Mouse (Mus musculus) liver, embryonic 16.5 days (tissue): ENCODE data around the gene Zfp276. TPM values are rescaled to one million over a fixed set of nuclear protein-coding genes. Genes with fewer than 3 reads are reported as not detected.
"Not testable (repeated sequence)": the region's sequence is repeated elsewhere in the genome, so short reads cannot be mapped to it uniquely, and the experiment has no call there.

ENCODE experiments used
- ATAC-seq: fragments of 200-750 bp; cut with Nextera tagmentation; 2 replicates; pipeline ENCODE4 v1.8.0; 2017; ENCODE audit warnings: low read depth, mild to moderate bottlenecking, moderate number of reproducible peaks, moderate library complexity
- H3K27ac ChIP-seq: fragments of 300-500 bp; sonication (generic); 2 replicates; pipeline ENCODE4 v1.5.1; 2014; ENCODE audit warnings: mild to moderate bottlenecking, low read length
- H3K27me3 ChIP-seq: fragments of 300-500 bp; sonication (generic); 2 replicates; pipeline ENCODE4 v1.6.1; 2014; ENCODE audit warnings: low read depth, low read length, mixed read lengths; ENCODE audit not compliant: control insufficient read depth, insufficient read depth
- H3K36me3 ChIP-seq: fragments of 300-500 bp; sonication (generic); 2 replicates; pipeline ENCODE4 v1.6.1; 2014; ENCODE audit warnings: mild to moderate bottlenecking; ENCODE audit not compliant: control insufficient read depth, insufficient read depth
- H3K4me1 ChIP-seq: fragments of 300-500 bp; sonication (generic); 2 replicates; pipeline ENCODE4 v1.6.1; 2014; ENCODE audit warnings: low read depth, low read length, mixed read lengths; ENCODE audit not compliant: control insufficient read depth
- H3K4me2 ChIP-seq: fragments of 300-500 bp; sonication (generic); 2 replicates; pipeline ENCODE4 v1.6.1; 2014; ENCODE audit warnings: low read depth, low read length, mixed read lengths
- H3K4me3 ChIP-seq: fragments of 300-500 bp; sonication (generic); 2 replicates; pipeline ENCODE4 v1.5.1; 2014; ENCODE audit warnings: low read depth, mild to moderate bottlenecking, low read length
- H3K9ac ChIP-seq: fragments of 300-500 bp; sonication (generic); 2 replicates; pipeline ENCODE4 v1.6.1; 2014; ENCODE audit warnings: low read depth, low read length
- H3K9me3 ChIP-seq: fragments of 300-500 bp; sonication (generic); replicated peaks from 2 replicates; pipeline ENCODE4 v1.6.1; 2016; ENCODE audit warnings: low read length; ENCODE audit not compliant: control insufficient read depth
- WGBS: fragments of 180-500 bp; shearing (Covaris S2); extraction: QIAGEN DNeasy Blood & Tissue Kit; methylation state at CpG from one replicate; pipeline ENCODE4 v1.1.7; 2014; ENCODE audit not compliant: insufficient replicate concordance; 5-methylcytosine and 5-hydroxymethylcytosine counted together
- polyA plus RNA-seq: library from polyadenylated mRNA; unstranded; fragments of >200 nt; fragmentation: Nextera tagmentation; extraction: Ambion mirVana; gene quantifications from 2 replicates; pipeline ENCODE4 v1.2.1, GENCODE M21; 2015

Gene Zfp276
- polyA plus RNA-seq, 1 experiment from 2014 or later: 7.8 TPM

DNA sequence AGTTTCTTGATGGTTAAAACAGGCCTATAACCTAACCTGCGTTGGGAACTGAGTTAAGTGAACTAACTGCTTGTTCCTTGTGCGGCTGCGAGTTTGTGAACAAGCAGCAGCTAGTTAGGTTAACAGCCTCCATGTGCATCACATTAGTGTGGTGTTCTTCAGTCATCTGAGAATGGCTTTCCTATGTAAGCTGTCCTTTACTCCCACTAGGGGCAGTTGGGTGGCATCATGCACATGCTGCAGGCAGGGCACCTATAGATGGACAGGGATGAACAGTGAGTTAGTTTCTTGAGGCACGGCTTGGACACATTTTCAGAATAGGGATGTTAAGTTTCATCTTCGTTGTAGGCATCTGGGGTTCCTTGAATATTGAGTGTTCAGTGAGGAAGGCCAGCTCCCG is 1.2 kb downstream of the Zfp276 start:
- Histone ChIP-seq H3K4me1 (peaks cover 25% of the 10 kb centered on the region), H3K9ac (peak overlapping the region; percentile 97), H3K4me3 (peak overlapping the region; percentile 99), H3K9me3 (no peaks in the 10 kb centered on the region), H3K36me3 (peaks cover 19% of the 10 kb centered on the region), H3K4me2 (peak overlapping the region; percentile 96), H3K27me3 (no peaks in the 10 kb centered on the region), H3K27ac (no peak overlapping the region; the same call in 1 of the 2 replicates)
- WGBS: 58% methylated on average over 6 of the region's 6 CpGs
- ATAC-seq: no peak

DNA sequence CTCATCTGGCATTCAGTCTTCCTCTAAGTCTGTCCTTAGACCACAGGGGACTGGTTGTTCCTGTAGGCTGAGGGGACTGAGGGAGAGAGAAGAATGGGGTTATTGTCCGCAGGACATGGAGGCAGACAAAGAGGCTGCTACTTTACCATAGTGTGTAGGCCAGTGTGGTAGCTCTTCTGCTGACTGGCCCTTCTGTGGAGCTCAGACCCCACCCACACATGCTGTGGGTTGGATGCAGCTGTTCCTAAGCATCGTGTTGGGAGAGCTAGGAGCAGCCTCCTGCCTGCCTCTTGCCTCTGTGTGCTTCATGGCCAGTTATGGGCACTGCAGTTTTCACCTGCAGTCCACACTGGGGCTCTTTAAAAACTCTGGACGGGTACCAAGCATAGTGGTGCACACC is 3.1 kb downstream of the Zfp276 start:
- no peak for ATAC-seq
- Histone ChIP-seq H3K9me3 (no peaks in the 10 kb centered on the region), H3K4me1 (peaks cover 25% of the 10 kb centered on the region), H3K9ac (no peak overlapping the region), H3K27ac (no peak overlapping the region), H3K4me2 (no peak overlapping the region), H3K36me3 (peaks cover 12% of the 10 kb centered on the region), H3K27me3 (no peaks in the 10 kb centered on the region), H3K4me3 (no peak overlapping the region)
- 79% methylated on average over 3 of the region's 3 CpGs for WGBS

DNA sequence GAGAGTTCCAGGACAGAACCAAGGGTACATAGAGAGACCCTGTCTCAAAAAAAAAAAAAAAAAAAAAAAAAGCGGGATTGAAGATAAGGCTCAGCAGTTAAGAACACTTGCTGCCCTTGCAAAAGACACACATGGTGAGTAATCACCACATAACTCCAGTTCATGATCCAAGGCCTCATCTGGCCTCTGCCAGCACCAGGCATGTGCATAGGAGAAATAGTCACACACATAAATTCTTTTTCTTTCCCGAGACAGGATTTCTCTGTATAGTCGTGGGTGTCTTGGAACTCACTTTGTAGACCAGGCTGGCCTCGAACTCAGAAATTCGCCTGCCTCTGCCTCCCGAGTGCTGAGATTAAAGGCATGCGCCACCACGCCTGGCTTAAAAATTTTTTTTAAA is 3.6 kb downstream of the Zfp276 start:
- not testable (repeated sequence) for H3K27me3 ChIP-seq, H3K27ac ChIP-seq, H3K9me3 ChIP-seq, ATAC-seq, H3K4me3 ChIP-seq, H3K9ac ChIP-seq, H3K4me2 ChIP-seq
- 84% methylated on average over 8 of the region's 8 CpGs for WGBS
- Histone ChIP-seq H3K36me3 (peaks cover 12% of the 10 kb centered on the region), H3K4me1 (peaks cover 22% of the 10 kb centered on the region)

DNA sequence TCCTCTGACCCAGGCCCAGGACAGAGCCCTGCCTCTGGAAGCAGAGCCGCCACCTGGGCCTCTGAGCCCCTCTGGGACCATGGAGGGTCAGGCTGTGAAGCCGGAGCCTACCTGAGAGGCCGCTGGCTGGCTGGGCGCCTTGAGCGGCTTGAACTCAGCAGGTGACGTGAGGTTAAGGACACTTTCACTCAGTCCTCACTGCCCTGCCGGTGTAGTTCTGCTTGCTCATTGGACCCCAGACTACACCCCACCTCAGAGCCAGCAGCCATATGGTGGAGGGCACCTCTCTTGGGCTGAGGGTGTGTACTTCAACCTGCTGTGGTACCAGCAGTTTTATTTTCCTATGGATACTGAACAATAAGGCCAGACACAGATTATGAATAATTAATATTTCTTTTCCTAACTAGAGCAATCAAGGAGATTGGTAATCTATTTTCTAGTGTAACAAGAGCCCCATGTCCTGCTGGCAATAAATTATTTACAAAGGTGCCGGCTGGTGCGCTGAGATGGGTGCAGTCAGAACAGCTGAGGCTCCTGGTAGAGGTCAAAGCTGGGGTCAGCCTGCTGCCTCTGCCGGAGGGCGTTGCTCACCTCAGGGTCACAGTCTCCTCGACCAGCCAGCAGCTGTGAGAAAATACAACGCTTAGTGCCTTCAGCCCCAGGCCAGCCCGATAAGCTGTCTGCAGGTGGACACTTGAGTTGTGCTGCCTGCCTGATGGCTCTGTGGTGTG is 14.1 kb downstream of the Zfp276 start:
- no peak overlapping the region for H3K4me3 ChIP-seq
- H3K36me3 ChIP-seq: peaks cover 27% of the 10 kb centered on the region
- ATAC-seq: peak; percentile 51
- WGBS: 76% methylated on average over 14 of the region's 14 CpGs
- H3K9ac ChIP-seq: no peak overlapping the region
- no peak overlapping the region for H3K27ac ChIP-seq
- H3K27me3 ChIP-seq: no peaks in the 10 kb centered on the region
- H3K9me3 ChIP-seq: no peaks in the 10 kb centered on the region
- no peaks in the 10 kb centered on the region for H3K4me1 ChIP-seq
- H3K4me2 ChIP-seq: no peak overlapping the region

DNA sequence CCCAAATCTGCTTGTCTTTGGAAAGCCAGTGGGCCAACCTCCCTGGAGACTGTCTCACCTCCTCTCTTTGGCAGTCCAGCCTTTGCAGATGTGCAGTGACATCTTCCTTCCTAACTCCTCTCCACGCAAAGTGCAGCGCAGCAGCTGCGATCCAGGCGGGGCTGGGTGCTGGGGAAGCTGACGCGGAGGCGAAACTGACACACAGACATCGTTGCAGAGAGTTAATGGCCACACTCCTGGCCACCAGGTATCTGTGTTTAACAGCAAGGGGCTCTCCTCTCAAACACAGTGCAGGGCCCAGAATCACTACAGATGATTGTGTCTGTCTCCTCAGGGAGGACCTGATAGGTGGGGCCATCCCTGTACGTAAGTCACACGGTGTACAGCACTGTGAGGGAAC is 17.2 kb downstream of the Zfp276 start:
- Histone ChIP-seq H3K9ac (no peak overlapping the region), H3K4me2 (no peak overlapping the region), H3K4me3 (no peak overlapping the region), H3K4me1 (no peaks in the 10 kb centered on the region), H3K36me3 (peaks cover 20% of the 10 kb centered on the region), H3K27ac (no peak overlapping the region), H3K9me3 (no peaks in the 10 kb centered on the region), H3K27me3 (no peaks in the 10 kb centered on the region)
- WGBS: 89% methylated on average over 10 of the region's 10 CpGs
- no peak for ATAC-seq

DNA sequence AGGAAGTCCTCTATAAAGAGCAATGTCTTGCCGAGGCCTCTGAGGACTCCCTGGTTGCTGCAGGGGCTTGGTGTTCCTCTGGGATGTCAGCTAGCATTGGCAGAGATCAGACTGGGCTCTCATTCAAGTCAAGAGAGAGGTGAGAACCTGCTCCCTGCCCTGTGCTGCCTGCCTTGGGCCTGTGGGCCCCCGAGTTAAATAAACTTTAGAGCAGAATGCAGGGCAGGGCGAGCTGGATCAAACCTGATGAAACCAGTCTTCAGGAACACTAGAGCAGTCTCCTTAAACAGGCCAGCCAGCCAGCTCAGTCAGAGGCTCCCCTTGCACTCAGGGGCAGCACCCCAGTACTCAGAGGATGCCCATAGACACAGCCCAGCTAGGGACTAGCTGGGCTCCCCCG is 17.9 kb downstream of the Zfp276 start:
- no peak overlapping the region for H3K4me2 ChIP-seq
- no peak for ATAC-seq

DNA sequence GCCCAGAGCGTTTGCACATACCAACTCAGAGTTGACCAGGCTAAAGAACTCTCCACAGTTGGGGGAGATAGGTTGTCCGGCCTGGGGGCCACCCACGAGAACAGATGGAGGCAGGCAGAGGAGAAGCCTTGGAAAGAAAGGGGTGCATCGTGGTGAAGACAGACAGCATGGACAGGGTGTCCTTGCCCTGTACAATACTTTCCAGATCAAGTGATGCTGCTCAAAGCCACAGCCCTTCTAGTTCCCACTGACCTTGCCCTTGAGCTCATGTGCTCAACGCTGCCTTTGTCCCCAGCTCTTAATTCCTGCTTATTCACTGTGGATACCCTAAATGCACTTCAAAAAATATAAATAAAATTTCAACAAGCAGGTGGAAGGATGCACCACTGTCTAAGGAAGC is 20.5 kb downstream of the Zfp276 start:
- H3K4me1 ChIP-seq: no peaks in the 10 kb centered on the region
- ATAC-seq: no peak
- no peak overlapping the region for H3K4me3 ChIP-seq
- peaks cover 7% of the 10 kb centered on the region for H3K36me3 ChIP-seq
- no peak overlapping the region for H3K27ac ChIP-seq
- WGBS: 70% methylated on average over 5 of the region's 5 CpGs
- no peaks in the 10 kb centered on the region for H3K9me3 ChIP-seq
- no peak overlapping the region for H3K4me2 ChIP-seq
- H3K27me3 ChIP-seq: no peaks in the 10 kb centered on the region
- no peak overlapping the region for H3K9ac ChIP-seq

More for the DNA sequence above, 17.9 kb downstream of the Zfp276 start:
- H3K36me3 ChIP-seq: peaks cover 20% of the 10 kb centered on the region
- no peak overlapping the region for H3K27ac ChIP-seq
- no peak overlapping the region for H3K9ac ChIP-seq
- no peaks in the 10 kb centered on the region for H3K27me3 ChIP-seq
- WGBS: 78% methylated on average over 4 of the region's 4 CpGs
- no peak overlapping the region for H3K4me3 ChIP-seq
- no peaks in the 10 kb centered on the region for H3K9me3 ChIP-seq
- no peaks in the 10 kb centered on the region for H3K4me1 ChIP-seq

DNA sequence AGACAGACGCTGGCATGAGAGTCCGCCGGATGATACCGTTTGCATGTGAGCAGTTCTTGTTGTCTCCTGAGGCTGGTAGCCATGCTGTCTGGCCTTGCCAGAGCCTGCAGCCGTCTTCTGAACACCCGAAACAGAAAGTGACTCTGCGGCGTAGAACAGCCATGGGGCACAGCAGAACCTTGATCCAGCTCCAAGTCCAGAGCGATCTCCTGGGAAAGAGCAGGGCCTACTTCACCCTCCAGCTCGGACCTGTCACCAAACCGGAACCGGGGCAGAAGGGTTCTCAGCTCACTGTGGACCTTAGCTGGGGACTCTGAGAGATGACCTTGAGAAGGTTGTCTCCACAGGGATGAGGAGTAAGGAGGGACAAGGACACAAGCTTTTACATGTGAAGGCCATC is 21.1 kb downstream of the Zfp276 start:
- no peak overlapping the region for H3K27ac ChIP-seq
- H3K27me3 ChIP-seq: no peaks in the 10 kb centered on the region
- 88% methylated on average over 12 of the region's 12 CpGs for WGBS
- H3K4me3 ChIP-seq: no peak overlapping the region
- no peak overlapping the region for H3K9ac ChIP-seq
- H3K36me3 ChIP-seq: peaks cover 8% of the 10 kb centered on the region
- H3K4me2 ChIP-seq: no peak overlapping the region
- ATAC-seq: no peak
- no peaks in the 10 kb centered on the region for H3K9me3 ChIP-seq
- H3K4me1 ChIP-seq: no peaks in the 10 kb centered on the region

DNA sequence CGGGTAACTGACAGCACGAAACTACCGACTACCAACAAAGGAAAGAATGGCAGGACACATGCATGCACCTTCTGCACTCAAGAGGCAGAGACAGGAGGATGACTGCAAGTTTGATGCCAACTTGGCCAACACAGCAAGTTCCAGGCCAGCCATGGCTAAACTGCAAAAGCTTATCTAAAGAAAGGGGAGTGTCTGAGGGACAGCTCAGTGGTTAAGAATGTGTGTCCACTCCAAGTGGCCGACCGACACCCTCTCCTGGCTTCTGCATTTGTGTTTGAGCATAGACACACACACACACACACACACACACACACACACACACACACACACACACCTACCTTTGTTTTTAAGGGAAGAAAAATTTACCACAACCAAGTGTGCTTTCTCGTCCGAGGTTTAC is 24.4 kb downstream of the Zfp276 start:
- Histone ChIP-seq H3K27ac (no peak overlapping the region), H3K4me2 (no peak overlapping the region), H3K4me1 (no peaks in the 10 kb centered on the region), H3K9me3 (no peaks in the 10 kb centered on the region), H3K9ac (no peak overlapping the region), H3K4me3 (no peak overlapping the region), H3K36me3 (peaks cover 22% of the 10 kb centered on the region), H3K27me3 (no peaks in the 10 kb centered on the region)
- 75% methylated on average over 7 of the region's 7 CpGs for WGBS
- ATAC-seq: no peak
